Mouse (Mus musculus): ENCODE results near the gene Hoxb8. TPM values are rescaled to one million over a fixed set of nuclear protein-coding genes. Genes with fewer than 3 reads are reported as not detected.

The Hoxb8 gene
- polyA plus RNA-seq, 2 experiments from 2014 or later, result not detected

- no peak for ATAC-seq
Measured at GRCm38 (mm10) chr11:96317608-96318367, 36.1 kb downstream of the Hoxb8 start, which contains the start of gene Hoxb4. Hoxb4 (plus strand) TSS chr11:96318267.

GRCm38 (mm10) chr11:96318368-96319070, 36.8 kb downstream of the Hoxb8 start:
- peak; percentile 61 for ATAC-seq

GRCm38 (mm10) chr11:96319071-96319902, 37.6 kb downstream of the Hoxb8 start:
- no peak for ATAC-seq

DNA sequence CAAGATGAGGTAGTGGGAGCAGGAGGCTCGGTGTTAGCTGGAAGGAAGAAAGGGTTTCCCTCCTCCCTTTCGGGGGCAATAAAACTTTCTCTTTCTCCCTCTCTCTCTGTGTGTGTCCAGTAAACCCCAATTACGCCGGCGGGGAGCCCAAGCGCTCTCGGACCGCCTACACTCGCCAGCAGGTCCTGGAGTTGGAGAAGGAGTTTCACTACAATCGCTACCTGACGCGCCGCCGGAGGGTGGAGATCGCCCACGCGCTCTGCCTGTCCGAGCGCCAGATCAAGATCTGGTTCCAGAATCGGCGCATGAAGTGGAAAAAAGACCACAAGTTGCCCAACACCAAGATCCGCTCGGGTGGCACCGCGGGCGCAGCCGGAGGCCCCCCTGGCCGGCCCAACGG, 38.2 kb downstream of the Hoxb8 start:
- no peak for ATAC-seq

GRCm38 (mm10) chr11:96320688-96321087, 39.0 kb downstream of the Hoxb8 start:
- no peak for ATAC-seq

DNA sequence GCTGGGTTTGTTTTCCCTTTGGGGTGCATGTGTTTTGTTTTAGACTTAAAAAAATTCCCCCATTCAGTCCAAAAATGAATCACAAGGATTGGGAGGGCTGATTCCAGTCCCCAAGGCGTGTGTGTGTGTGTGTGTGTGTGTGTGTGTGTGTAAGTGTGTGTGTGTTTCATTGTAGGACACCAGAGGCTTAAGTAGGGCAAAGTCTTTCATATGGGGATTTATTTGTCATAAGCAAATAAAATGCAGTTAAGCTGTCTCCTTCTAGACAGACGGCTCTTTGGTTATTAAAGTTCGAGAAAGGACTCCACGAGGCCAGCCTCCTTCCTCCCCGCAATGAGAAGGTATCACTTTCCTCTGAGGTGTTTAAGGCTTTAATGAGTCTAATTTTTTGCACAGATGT, 40.1 kb downstream of the Hoxb8 start:
- ATAC-seq, result no peak

GRCm38 (mm10) chr11:96322738-96323137, 41.0 kb downstream of the Hoxb8 start:
- no peak for ATAC-seq

DNA sequence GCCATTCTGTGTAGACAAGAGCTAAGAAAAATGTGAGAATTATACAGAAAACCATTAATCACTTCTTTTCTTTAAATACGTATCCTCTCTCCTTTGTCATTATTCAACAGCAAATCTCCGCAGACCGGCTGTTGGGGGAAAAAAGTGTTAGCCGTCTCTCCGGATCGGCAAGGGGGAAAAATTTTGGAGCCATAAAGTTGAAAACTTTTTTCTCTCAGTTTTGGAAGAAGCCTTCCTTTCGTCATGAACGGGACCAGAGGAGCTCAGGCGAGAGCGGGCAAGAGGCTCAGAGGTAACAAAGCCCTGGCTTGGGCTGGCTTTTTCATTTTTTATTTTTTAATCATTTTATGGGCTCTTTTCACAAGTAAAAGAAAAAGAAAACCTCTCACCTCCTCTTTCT, 41.4 kb downstream of the Hoxb8 start, which contains the start of gene Hoxb3:
Gene Hoxb3 (plus strand): TSS at position 173 of the 400 bp plus-strand sequence.
- no peak for ATAC-seq

DNA sequence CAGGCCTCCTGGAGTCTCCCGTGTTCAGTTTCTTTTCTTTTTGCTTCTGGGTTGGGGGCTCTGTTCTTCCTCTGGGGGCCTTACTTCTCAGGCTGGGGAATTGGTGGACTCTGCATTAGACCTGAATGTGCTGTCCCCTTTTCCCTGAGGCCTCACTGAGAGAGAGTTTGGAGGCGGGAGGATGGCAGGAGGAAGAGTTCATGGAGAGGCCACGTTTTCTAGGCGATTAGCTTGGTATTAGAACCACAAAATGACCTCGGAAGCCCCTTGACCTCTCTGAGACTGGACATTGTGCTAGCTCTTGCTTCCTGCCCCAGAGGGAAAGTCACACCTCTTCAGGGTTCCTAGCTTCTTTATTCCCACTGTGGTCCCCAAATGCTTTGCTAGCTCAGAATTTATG, 42.4 kb downstream of the Hoxb8 start:
- ATAC-seq, result no peak

DNA sequence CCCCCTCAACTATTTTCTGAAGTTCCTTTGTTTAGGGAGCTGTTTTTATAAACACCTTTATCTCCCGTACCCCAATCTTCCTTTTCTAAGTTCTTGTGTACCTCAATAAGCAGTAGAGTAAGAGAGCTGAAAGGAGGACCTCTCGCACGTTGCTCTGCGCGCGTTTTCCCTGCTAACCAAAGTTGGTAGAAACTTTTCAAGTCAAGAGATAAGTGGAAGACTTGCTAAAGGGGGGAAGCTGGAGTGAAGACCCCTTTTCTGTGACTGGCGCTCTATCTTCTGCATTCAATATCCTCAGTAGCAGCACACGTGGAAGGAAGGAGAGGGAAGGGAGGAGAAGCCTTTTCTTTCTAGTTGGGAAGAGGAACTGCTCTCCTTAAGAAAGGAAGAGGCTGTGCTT, 43.3 kb downstream of the Hoxb8 start:
- no peak for ATAC-seq

GRCm38 (mm10) chr11:96325747-96326212, 44.1 kb downstream of the Hoxb8 start:
- no peak for ATAC-seq

DNA sequence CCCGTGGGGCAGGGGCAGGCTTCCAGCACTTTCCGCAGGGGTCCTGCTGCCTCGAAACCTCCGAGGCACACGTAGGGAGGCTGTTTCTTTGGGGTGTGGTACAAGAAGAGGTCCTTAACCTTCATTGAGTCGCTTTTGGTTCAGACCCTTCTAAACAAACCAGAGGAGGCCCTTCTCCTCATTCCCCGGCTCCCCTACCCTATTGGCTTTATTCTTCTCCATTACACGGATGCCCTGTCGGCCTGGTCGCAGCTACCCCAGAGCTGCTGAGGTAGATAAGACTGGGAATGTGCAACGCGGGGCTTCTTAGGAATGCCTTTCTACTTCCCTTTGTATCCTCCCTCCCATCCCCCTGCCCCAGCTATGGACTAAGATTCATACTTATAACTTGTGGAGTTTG, 45.0 kb downstream of the Hoxb8 start:
- no peak for ATAC-seq

DNA sequence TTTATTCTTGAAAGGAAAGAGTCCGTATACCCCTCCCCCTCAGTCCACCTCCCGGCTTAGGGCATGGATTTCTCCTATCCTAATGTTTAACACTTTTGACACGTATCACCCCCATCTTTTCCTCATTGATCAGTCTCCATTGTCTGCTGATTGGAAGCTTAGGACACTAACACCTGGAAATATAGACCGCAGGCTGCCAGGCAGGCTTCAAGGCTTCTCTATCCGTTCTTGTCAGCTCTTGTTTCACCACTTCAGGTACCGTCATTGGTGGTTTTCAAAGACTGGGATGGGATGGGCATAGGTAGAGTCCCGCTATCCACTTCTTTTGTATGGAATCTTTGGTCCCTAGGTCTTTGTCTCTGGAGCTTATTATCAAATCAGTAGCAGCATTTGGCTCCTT, 45.4 kb downstream of the Hoxb8 start:
- no peak for ATAC-seq

GRCm38 (mm10) chr11:96327750-96328149, 46.0 kb downstream of the Hoxb8 start:
- ATAC-seq, result no peak

DNA sequence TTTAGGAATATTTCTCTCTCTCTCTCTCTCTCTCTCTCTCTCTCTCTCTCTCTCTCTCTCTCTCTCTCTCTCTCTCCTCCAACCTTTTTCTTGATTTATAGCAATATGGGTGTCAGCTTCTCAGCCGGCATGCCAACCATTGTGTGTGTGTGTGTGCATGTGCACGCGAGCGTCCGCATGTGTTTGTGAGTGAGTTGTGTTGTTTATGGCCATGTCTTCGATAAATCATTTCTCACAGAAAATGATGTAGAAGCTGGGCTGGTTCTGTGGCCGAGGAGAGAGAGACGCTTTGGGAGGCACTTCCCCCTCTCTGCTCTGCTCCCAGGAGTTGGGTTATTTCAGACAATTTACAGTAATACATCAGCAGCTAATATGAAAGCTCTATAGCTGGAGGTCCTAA, 46.9 kb downstream of the Hoxb8 start:
- no peak for ATAC-seq

DNA sequence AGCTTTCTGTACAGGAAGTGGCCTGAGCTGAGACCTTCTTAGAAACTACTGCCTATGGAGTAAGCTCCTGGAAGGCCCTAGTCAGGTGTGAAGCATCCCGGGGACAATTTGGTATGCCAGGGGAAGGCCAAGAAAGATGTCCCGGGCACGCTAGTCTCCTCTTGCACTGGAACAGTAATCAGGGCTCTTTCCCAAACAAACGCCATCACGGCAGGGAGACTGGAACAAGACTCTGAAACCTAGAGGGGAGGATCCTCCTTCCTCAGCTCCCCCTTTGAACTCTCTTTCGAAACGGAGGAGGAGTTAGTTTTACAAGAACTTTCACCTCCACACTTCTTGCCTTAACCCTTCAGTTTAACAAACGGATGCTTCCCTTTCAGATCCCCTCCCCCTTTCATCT, 50.4 kb downstream of the Hoxb8 start:
- no peak for ATAC-seq

- ATAC-seq, result no peak
Measured at GRCm38 (mm10) chr11:96332618-96333032, 50.9 kb downstream of the Hoxb8 start.

- no peak for ATAC-seq
Measured at GRCm38 (mm10) chr11:96333241-96334001, 51.7 kb downstream of the Hoxb8 start.

DNA sequence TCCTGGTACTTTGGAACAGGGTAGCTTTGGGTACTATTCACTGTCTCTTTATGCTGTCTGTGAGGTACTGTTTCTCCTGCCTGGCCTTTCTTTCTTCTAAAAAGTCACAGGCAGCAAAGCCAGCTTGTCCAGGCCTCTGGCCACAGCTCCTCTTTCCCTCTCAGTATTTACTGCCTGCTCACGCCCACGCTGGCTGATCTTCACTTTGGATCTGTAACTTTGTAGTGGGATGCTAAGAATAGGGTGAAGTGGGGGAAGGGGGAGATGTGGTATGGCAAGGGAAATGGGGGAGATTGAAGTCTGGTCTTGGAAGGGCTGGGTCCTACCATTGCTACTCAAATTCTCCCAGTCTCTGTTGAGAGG, 52.3 kb downstream of the Hoxb8 start:
- ATAC-seq, result no peak
